Mouse (Mus musculus): ENCODE results near the gene Abhd13. TPM values are rescaled to one million over a fixed set of nuclear protein-coding genes. Genes with fewer than 3 reads are reported as not detected.

Gene Abhd13
- polyA plus RNA-seq, 1 experiment from 2014 or later: 14.6 TPM

GRCm38 (mm10) chr8:10040866-10041265, 63.4 kb downstream of the Abhd13 start:
- no peaks in the 10 kb centered on the region for H3K9me3 ChIP-seq (ENCODE audit: control insufficient read depth)
- ATAC-seq: no peak
- WGBS: 69% methylated on average over 3 of the region's 3 CpGs
- H3K27me3 ChIP-seq (replicated peaks; ENCODE audit: control insufficient read depth, insufficient read depth, low read length): no peaks in the 10 kb centered on the region
- H3K4me2 ChIP-seq (replicated peaks; ENCODE audit: low read depth): no peak overlapping the region
- no peaks in the 10 kb centered on the region for H3K4me1 ChIP-seq (replicated peaks; ENCODE audit: control insufficient read depth, insufficient read depth, low read length)
- no peak overlapping the region for H3K4me3 ChIP-seq (ENCODE audit: low read depth, low read length)
- H3K9ac ChIP-seq (ENCODE audit: low read depth, low read length): no peak overlapping the region
- no peaks in the 10 kb centered on the region for H3K36me3 ChIP-seq (ENCODE audit: control insufficient read depth, insufficient read depth)
- no peak for TF ChIP-seq CTCF (IDR thresholded peaks at IDR 0.05; ENCODE audit: low read depth)
- H3K27ac ChIP-seq (ENCODE audit: low read depth, low read length): no peak overlapping the region

Other genes starting within 250 kb of the Abhd13 start
- gene Fam155a, start 206.5 kb upstream of the Abhd13 start, polyA plus RNA-seq (2015; fragmentation: Nextera tagmentation; extraction: Ambion mirVana): 0.96 and 1.1 TPM in 2 replicates
- gene Gm10217, start 113.5 kb upstream of the Abhd13 start, polyA plus RNA-seq (2015; fragmentation: Nextera tagmentation; extraction: Ambion mirVana): not detected in 2 replicates
- gene Lig4, start within 50 bp of the Abhd13 start, polyA plus RNA-seq (2015; fragmentation: Nextera tagmentation; extraction: Ambion mirVana): 3.0 and 3.5 TPM in 2 replicates
- gene Tnfsf13b, start 28.8 kb downstream of the Abhd13 start, polyA plus RNA-seq (2015; fragmentation: Nextera tagmentation; extraction: Ambion mirVana): 2.0 and 2.7 TPM in 2 replicates
- 0.05 TPM in 1 of 2 replicates, not detected in the other for gene Myo16, start 176.2 kb downstream of the Abhd13 start, polyA plus RNA-seq (2015; fragmentation: Nextera tagmentation; extraction: Ambion mirVana)

Measured in intestine, postnatal 0 days (tissue).